Mouse (Mus musculus): ENCODE data around the gene Csde1.

The Csde1 gene

GRCm38 (mm10) chr3:103020249-103020942 lies at the start of gene Csde1:
Gene Csde1, plus strand, starts transcription at chr3:103020426.
- DNase-seq (ENCODE audit: low read depth, low spot score): peak; percentile 97

- DNase-seq (ENCODE audit: low read depth, low spot score): no peak
Observed at GRCm38 (mm10) chr3:102970508-102970907, 49.7 kb upstream of the Csde1 start.

- DNase-seq (ENCODE audit: low read depth, low spot score): no peak
Observed at GRCm38 (mm10) chr3:102976906-102977305, 43.3 kb upstream of the Csde1 start.

- no peak for DNase-seq (ENCODE audit: low read depth, low spot score)
Observed at GRCm38 (mm10) chr3:102979550-102980348, 40.5 kb upstream of the Csde1 start.

- DNase-seq (ENCODE audit: low read depth, low spot score): no peak
Observed at GRCm38 (mm10) chr3:102980349-102980736, 39.9 kb upstream of the Csde1 start.

GRCm38 (mm10) chr3:102991041-102991440 lies 29.2 kb upstream of the Csde1 start:
- no peak for DNase-seq (ENCODE audit: low read depth, low spot score)

- DNase-seq (ENCODE audit: low read depth, low spot score): no peak
Observed at GRCm38 (mm10) chr3:102992936-102993335, 27.3 kb upstream of the Csde1 start.

- DNase-seq (ENCODE audit: low read depth, low spot score): no peak
Observed at GRCm38 (mm10) chr3:102995233-102995604, 25.0 kb upstream of the Csde1 start.

GRCm38 (mm10) chr3:102995605-102996321 lies 24.5 kb upstream of the Csde1 start, which contains the start of gene Sike1:
Gene Sike1, plus strand, starts transcription at chr3:102995708.
- DNase-seq (ENCODE audit: low read depth, low spot score): peak; percentile 90

- DNase-seq (ENCODE audit: low read depth, low spot score): no peak
Observed at GRCm38 (mm10) chr3:102997036-102997435, 23.2 kb upstream of the Csde1 start.

- peak; percentile 14 for DNase-seq (ENCODE audit: low read depth, low spot score)
Observed at GRCm38 (mm10) chr3:102997591-102997990, 22.6 kb upstream of the Csde1 start.

- DNase-seq (ENCODE audit: low read depth, low spot score): no peak
Observed at GRCm38 (mm10) chr3:103001595-103001994, 18.6 kb upstream of the Csde1 start.

GRCm38 (mm10) chr3:103017350-103017749 lies 2.9 kb upstream of the Csde1 start:
- DNase-seq (ENCODE audit: low read depth, low spot score): no peak

- DNase-seq (ENCODE audit: low read depth, low spot score): no peak
Observed at GRCm38 (mm10) chr3:103019462-103019861, 764 bp upstream of the Csde1 start.

- peak; percentile 92 for DNase-seq (ENCODE audit: low read depth, low spot score)
Observed at GRCm38 (mm10) chr3:103020943-103021638, 865 bp downstream of the Csde1 start.

- DNase-seq (ENCODE audit: low read depth, low spot score): no peak
Observed at GRCm38 (mm10) chr3:103026174-103026573, 5.9 kb downstream of the Csde1 start.

GRCm38 (mm10) chr3:103040285-103040684 lies 20.1 kb downstream of the Csde1 start:
- no peak for DNase-seq (ENCODE audit: low read depth, low spot score)

- no peak for DNase-seq (ENCODE audit: low read depth, low spot score)
Observed at GRCm38 (mm10) chr3:103040861-103041379, 20.7 kb downstream of the Csde1 start.

- DNase-seq (ENCODE audit: low read depth, low spot score): no peak
Observed at GRCm38 (mm10) chr3:103056016-103056595, 35.9 kb downstream of the Csde1 start.

- no peak for DNase-seq (ENCODE audit: low read depth, low spot score)
Observed at GRCm38 (mm10) chr3:103057752-103058151, 37.5 kb downstream of the Csde1 start.

Data from forelimb bud, embryonic 11.5 days (tissue).